Mouse (Mus musculus) cerebellum, adult 9-11 months (tissue): Measurements from ENCODE around the gene Gm14444.
"Not testable (repeated sequence)": the region's sequence is repeated elsewhere in the genome, so short reads cannot be mapped to it uniquely, and the experiment has no call there.

ENCODE experiments used
- DNase-seq: peaks from one replicate; pipeline ENCODE4 v3.0.0; 2022

Gene Gm14444

DNA sequence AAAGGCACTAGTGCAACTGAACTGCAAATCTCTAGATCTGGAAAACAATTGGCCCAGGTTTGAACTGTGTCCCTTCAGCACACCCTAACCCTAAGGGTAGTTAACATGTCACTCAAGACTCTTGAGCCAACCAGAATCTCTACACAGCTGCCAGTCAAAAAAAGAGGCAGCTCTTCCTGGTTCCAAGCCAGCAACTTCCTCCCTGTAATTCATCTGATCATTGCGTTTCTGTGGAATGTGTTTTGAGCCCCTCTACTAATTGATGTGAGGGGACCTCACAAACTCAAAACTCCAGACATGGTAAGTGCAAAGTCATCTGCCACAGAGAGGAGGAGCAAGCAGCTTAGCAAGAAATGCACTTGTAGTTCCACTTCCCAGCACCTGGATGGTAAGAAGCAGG, at the start of gene Gm14444:
Gm14444 (plus strand) TSS at position 220 of the 400 bp plus-strand sequence.
- not testable (repeated sequence) for DNase-seq

DNA sequence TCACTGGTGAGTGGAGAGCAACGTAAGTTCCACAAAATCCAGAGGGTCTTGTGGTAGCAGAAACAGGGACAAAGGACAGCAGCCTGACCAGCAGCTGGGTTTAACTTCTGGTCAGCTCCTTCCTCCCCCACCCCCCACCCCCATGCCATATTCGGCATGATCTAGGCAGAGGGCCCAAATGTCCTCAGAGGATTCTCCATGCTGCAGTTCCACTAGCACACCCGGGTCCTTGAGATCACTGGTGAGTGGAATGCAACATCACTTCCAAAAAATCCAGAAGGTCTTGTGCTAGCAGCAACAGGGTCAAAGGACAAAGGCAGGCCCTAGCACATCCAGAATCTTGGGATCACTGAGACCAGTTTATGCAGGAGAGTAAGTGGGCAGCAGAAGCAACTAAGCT, 44.6 kb upstream of the Gm14444 start:
- not testable (repeated sequence) for DNase-seq

DNA sequence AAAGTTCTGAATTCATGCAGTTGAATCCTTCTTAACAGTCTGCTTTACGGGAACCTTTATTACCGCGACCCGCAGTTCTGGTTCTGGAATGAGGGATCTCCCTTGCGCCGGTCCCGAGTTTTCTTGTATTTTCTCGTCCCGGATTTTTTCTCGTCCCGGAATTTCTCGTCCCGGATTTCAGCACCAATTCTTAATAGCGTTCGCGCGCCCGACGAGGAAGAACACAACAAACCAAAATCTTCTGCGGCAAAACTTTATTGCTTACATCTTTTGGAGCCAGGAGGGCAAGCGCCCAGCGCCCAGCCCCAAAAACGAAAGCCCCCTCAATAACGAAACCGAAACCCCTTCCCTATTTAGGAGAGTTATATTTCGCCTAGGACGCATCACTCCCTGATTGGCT, 34.2 kb downstream of the Gm14444 start:
- not testable (repeated sequence) for DNase-seq

DNA sequence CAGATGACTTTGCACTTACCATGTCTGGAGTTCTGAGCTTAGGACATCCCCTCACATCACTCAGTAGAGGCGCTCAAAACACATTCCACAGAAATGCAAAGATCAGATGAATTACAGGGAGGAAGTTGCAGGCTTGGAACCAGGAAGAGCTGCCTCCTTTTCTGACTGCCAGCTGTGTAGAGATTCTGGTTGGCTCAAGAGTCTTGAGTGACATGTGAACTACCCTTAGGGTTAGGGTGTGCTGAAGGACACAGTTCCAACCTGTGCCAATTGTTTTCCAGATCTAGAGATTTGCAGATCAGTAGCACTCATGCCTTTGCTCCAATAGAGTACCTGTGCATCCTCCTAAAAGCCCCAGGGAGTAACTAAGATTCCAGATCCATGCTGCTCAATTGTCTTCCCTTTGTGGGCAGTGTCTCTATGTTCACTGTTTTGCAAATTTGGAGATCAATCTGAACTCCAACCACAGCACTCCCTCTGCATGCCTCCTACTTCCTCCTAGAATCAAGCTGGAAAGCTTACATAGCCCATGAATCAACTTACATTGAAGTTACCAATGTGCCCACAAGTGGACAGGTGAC, 57.7 kb downstream of the Gm14444 start, which contains the start of gene Gm14393:
Gm14393 (minus strand) TSS at position 101 of the 581 bp plus-strand sequence.
- not testable (repeated sequence) for DNase-seq
